Mouse (Mus musculus) neutrophil, adult 59 days (primary cell): Measurements from ENCODE around the gene Olfr365. TPM values are rescaled to one million over a fixed set of nuclear protein-coding genes. Genes with fewer than 3 reads are reported as not detected.

Experiments
- total RNA-seq, 2 experiments: library from RNA; stranded (reverse); gene quantifications; 1 replicate in 1 of 2; 2 replicates in 1 of 2; pipeline ENCODE4 v1.2.4; 2023

The Olfr365 gene
- total RNA-seq: not detected

GRCm38 (mm10) chr2:37187898-37188297 lies at the start of gene Olfr365:
Gene Olfr365, plus strand, starts transcription at chr2:37188198.

GRCm38 (mm10) chr2:37139022-37139421 lies 49.0 kb upstream of the Olfr365 start, which contains the start of gene Olfr364-ps1:
Gene Olfr364-ps1, plus strand, starts transcription at chr2:37139322.

GRCm38 (mm10) chr2:37211274-37211673 lies 23.3 kb downstream of the Olfr365 start, which contains the start of gene Olfr366:
Gene Olfr366, plus strand, starts transcription at chr2:37211574.

Other genes with a start within 250 kb of the Olfr365 start
- gene Olfr357, start 194.4 kb upstream of the Olfr365 start, total RNA-seq: not detected
- not detected for gene Olfr358, start 178.9 kb upstream of the Olfr365 start, total RNA-seq
- not detected for gene Olfr360, start 122.5 kb upstream of the Olfr365 start, total RNA-seq
- gene Olfr361, start 98.9 kb upstream of the Olfr365 start, total RNA-seq: not detected
- not detected for gene Olfr362, start 70.3 kb upstream of the Olfr365 start, total RNA-seq
- not detected for gene Olfr364-ps1, start 48.9 kb upstream of the Olfr365 start, total RNA-seq
- not detected for gene Olfr366, start 23.4 kb downstream of the Olfr365 start, total RNA-seq
- gene Olfr368, start 138.3 kb downstream of the Olfr365 start, total RNA-seq: not detected
- 10 to 100 TPM; 33.5 to 34.8 TPM for gene Pdcl, start 171.1 kb downstream of the Olfr365 start, total RNA-seq
- 10 to 100 TPM; 46.6 to 52.1 TPM for gene Rc3h2, start 234.7 kb downstream of the Olfr365 start, total RNA-seq